Mouse (Mus musculus): ENCODE data around the gene Zfp27.
"Not testable (repeated sequence)": the region's sequence is repeated elsewhere in the genome, so short reads cannot be mapped to it uniquely, and the experiment has no call there.

The Zfp27 gene

DNA sequence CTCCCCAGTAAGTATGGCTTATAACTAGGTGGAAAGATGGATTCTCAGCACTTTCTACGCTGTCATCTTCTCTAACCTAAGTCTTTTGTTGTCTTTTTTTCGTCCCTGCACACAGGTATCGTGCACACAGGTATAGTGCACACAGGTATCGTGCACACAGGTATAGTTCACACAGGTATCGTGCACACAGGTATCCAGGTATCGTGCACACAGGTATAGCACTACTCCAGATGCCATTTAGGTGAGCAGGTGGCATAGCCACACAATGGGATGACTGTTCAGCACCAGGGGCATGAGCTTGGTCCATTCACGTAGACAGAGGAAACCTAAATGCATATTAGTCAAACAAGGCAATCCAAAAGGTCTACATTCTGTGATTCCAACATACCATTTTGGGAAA lies 15.9 kb downstream of the Zfp27 start:
- in situ Hi-C loops (cut with MseI, MboI), result no loop called here

DNA sequence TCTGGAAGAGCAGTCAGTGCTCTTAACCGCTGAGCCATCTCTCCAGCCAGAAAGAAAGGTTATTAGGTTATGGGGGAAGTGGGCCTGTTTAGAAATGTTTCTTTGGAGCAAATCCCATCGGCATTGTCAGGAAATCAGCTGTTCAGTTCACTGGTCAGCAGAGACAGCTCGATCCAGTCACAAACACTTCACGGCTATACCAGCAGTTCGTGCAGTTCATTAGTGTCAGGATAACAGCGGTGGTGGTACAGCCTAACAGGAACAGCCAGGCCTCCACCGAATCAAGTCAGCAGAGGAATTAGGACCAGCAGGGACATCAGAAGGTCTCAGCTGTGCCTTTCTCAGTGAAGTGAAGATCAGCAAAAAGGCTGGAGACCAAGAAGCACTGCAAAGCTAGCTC lies 25.5 kb downstream of the Zfp27 start:
- in situ Hi-C loops (cut with MseI, MboI), result no loop called here

DNA sequence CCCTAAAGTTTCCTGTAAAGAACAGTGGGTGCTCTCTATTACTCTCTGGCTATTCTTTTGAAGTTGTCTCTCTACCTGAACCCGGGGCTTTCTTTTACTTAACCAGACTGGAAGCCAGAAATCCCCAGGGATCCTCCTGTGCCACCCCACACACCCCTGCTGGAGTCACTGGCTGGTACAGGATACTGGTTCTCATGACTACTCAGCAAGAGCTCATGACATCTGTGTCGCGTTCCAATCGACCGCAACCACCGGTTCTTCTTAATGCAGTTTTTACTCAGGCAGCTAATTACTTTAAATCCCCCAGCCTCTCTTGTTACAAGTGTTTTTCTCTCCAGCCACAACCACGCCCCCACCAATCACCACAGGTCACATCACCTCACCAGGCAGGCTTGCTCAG lies 26.3 kb downstream of the Zfp27 start:
- in situ Hi-C loops (cut with MseI, MboI), result no loop called here

DNA sequence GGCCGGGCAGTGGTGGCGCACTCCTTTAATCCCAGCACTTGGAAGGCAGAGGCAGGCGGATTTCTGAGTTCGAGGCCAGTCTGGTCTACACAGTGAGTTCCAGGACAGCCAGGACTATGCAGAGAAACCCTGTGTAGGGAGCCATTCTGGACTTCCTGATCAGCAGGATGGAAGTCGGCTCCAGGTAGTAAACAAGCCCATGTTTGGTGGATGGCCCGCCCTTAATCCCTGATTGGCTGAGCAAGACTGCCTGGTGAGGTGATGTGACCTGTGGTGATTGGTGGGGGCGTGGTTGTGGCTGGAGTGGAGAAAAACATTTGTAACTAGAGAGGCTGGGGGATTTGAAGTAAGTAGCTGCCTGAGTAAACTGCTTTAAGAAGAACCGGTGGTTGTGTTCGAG lies 28.8 kb downstream of the Zfp27 start:
- in situ Hi-C loops (cut with MseI, MboI), result not testable (repeated sequence)

DNA sequence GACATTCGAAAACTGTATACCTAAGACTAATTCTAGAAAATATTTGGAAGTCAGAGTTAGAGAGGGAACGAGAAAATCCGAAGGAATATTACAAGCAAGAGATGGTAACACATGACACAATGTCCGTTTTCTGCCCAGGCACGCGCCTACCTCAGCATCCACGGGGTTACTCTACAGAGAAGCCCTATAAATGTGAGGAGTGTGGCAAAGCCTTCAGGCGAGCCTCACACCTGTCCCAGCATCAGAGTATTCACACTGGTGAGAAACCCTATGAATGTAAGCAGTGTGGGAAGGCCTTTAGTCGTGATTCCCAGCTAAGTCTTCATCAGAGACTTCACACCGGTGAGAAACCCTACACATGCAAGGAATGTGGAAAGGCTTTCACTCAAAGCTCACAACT lies 32.1 kb downstream of the Zfp27 start:
- in situ Hi-C loops (cut with MseI, MboI), result no loop called here

DNA sequence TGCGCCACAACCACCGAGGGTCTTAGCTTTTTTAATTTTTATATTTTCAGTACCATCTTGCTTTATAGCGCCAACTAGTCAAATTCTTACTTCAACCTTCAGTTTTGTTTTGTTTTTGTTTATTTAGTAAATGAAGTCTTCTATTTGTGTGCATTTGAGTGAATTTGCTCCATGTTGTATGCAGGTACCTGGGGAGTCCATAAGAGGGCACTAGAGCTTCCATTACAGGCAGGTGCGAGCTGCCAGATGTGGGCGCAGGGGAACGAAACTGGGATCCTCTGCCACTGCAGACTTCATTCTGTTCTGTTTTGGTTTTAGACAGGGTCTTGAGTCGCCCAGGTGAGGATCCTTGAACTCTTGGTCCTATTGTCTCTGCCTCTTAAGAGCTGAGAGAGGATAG lies 44.7 kb downstream of the Zfp27 start:
- in situ Hi-C loops (cut with MseI, MboI), result no loop called here

DNA sequence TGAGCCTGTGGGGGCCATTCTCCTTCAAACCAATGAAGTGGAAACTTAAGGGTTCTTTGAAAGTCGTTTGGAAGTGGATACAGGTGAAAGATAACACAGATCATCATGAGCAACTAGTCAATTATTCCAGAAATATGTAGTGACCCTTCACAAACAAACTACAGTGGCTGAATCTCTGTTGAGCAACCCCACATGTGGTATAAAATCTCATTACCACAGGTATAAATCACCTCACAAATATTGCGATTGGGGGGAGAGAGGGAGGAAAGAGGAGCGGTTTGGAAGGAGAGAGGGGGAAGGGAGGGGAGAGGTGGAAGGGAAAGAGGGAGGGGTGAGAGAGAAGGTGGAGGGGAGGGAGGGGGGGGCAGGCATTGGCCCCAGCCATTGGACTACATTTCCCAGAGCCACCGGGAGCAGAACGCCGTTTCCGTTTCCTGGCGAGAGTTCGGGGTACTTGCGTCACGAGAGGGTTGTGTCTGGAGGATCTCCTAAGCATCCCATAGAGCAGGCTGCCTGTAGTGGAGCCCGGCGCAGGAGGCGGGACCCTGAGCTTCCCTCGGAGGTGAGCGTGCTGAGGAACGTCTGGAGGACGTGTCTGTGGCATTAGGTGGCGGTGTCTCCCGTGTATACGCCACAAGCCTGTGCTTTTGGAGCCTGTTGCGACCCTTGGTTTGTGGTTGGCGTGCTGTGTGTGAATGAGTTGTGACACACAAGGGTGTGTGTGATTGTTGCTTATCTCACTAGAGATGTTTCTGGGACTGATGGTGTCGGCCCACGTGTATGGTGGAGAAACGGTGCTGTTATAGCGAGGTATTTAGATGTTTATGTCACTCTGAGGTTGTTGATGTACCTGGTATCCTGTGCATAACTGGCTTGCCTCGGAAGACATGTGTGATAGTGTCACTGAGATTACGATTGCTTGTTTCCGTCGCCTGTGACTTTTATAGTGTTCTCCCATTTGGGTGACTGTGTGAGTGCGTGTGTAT lies 46.5 kb downstream of the Zfp27 start, which contains the start of gene Zfp420:
Zfp420 (plus strand) TSS at position 448 of the 986 bp plus-strand sequence.
- in situ Hi-C loops (cut with MseI, MboI), result no loop called here

DNA sequence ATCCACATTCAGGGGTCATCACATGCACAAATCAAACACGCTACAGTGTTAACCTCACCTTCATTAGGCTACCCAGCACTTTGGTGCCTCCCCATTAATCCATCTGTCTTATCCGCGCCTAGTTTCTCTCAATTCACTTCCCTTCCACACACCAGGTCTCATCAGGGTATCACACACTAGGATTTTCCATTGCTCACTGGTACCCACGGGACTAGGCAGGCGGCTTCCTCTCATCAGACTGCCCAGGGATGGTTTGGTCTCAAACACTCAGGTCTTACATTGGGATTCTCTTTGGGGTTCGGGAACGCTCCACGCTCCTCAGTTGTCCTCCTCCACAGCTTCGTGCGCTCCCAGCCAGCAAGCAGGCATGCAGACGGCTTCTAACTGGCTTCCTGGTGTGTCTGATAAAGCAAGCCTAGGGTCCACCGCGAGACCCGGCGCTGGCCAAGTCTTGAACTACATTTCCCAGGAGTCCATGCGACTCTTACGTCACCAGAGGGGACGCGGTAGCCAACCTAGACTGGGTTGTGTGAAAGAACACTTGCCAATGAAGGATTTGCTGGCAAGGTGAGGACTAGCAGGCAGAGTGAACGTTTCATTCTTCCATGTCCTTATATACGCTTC lies 53.0 kb downstream of the Zfp27 start, which contains the start of gene Zfp940:
Zfp940 (minus strand) TSS at position 451 of the 624 bp plus-strand sequence.
- in situ Hi-C loops (cut with MseI, MboI), result no loop called here

DNA sequence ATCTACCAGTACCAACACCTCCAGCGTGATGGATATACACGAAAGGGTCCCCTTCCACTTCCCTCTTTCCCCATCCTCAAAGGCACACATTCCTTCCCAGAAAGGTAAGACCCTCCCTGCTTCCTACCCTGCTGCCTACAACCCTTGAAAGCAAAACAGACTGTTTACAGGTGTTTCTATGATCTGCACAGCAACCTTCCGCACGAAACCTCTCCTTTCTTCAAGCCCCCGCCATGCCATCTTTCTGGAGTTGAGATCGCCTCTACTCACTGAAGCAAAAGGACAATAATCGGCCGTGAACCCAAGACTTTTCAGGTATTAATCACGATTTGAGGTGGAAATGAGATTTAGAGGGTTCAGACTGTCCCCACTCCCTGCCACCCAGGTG lies 53.5 kb downstream of the Zfp27 start:
- in situ Hi-C loops (cut with MseI, MboI), result no loop called here

DNA sequence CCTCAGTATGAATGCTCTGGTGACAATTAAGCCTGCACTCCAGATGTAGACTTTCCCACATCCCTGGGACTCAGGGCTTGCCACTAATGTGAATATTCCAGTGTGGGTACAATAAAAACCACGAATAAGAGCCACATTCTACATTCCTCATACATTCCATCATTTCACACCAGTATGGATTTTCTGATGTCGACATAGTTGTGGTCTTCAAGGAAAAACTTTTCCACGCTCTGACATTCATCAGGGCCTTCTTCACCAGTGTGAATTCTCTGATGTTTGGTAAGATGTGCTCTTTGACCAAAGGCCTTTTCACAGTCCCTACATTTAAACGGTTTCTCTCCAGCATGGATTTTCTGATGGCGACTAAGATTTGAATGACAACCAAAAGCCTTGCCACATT lies 61.8 kb downstream of the Zfp27 start:
- in situ Hi-C loops (cut with MseI, MboI), result no loop called here
